Mouse (Mus musculus) ES-Bruce4 (cell line): ENCODE data around the gene Nrip2. TPM values are rescaled to one million over a fixed set of nuclear protein-coding genes. Genes with fewer than 3 reads are reported as not detected.
A peak's percentile ranks its signal among the peaks of the same experiment; 100 is the strongest.

Experiments used
- H3K27ac ChIP-seq: 2 replicates; pipeline ENCODE4 v1.5.1; 2012; ENCODE audit warnings: low read length, inconsistent platforms; ENCODE audit not compliant: insufficient read depth
- H3K27me3 ChIP-seq: 2 replicates; pipeline ENCODE4 v1.6.1; 2012; ENCODE audit warnings: mild to moderate bottlenecking, low read length, inconsistent platforms; ENCODE audit not compliant: control insufficient read depth, poor library complexity, insufficient read depth, severe bottlenecking
- H3K36me3 ChIP-seq: 2 replicates; pipeline ENCODE4 v1.6.1; 2012; ENCODE audit warnings: inconsistent platforms, mild to moderate bottlenecking, low read length, moderate library complexity; ENCODE audit not compliant: control insufficient read depth, poor library complexity, insufficient read depth, severe bottlenecking
- H3K4me1 ChIP-seq: one replicate; pipeline ENCODE4 v1.8.1; 2011; ENCODE audit warnings: low read length; ENCODE audit not compliant: control insufficient read depth, insufficient read depth
- H3K4me3 ChIP-seq: 2 replicates; pipeline ENCODE4 v1.5.1; 2011; ENCODE audit warnings: low read depth, mild to moderate bottlenecking, low read length
- H3K9ac ChIP-seq: 2 replicates; pipeline ENCODE4 v1.6.1; 2012; ENCODE audit warnings: low read depth, mild to moderate bottlenecking, inconsistent platforms; ENCODE audit not compliant: poor library complexity, severe bottlenecking
- H3K9me3 ChIP-seq: replicated peaks from 2 replicates; pipeline ENCODE4 v1.6.1; 2012; ENCODE audit warnings: mild to moderate bottlenecking, low read length, inconsistent platforms; ENCODE audit not compliant: control insufficient read depth, poor library complexity, insufficient read depth, severe bottlenecking
- CTCF ChIP-seq: IDR thresholded peaks from one replicate; pipeline ENCODE4 v1.8.1; 2011; ENCODE audit warnings: low read depth, low read length
- EP300 ChIP-seq: IDR thresholded peaks from 2 replicates; pipeline ENCODE4 v1.6.1; 2011; ENCODE audit warnings: low read depth, low read length; ENCODE audit not compliant: insufficient read depth
- POLR2A ChIP-seq: IDR thresholded peaks from one replicate; pipeline ENCODE4 v1.8.1; 2011; ENCODE audit warnings: low read length; ENCODE audit not compliant: insufficient read depth
- polyA plus RNA-seq: library from polyadenylated mRNA; stranded (reverse); fragments of >200 nt; gene quantifications from 2 replicates; pipeline ENCODE4 v1.2.4, GENCODE M21; 2011; ENCODE audit warnings: low read depth; ENCODE audit not compliant: missing spikeins, insufficient read depth, insufficient read length

Gene Nrip2
- polyA plus RNA-seq, 1 experiment = not detected

DNA sequence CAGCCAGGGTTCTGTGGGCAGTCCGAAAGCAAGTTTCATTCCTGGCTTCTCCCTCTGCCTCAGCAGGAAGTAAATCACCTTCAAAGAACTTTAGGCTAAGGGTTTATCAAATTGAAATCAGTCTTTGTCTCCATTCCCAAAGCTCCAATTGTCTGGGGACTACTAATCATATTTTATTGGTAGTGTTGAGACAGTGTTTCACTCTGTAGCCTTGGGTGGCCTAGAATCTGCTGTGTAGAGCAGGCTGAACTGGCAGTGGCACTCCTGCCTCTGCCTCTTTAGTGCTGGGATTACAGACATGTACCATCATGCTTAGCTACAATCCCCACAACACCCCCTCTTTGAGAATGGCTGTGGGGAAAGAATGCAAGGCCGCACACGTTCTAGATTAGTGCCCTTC is 22.4 kb downstream of the Nrip2 start:
- no peak overlapping the region for H3K4me3 ChIP-seq
- H3K9me3 ChIP-seq = no peaks in the 10 kb centered on the region
- no peaks in the 10 kb centered on the region for H3K4me1 ChIP-seq
- no peaks in the 10 kb centered on the region for H3K27me3 ChIP-seq
- no peaks in the 10 kb centered on the region for H3K36me3 ChIP-seq
- no peak overlapping the region for H3K27ac ChIP-seq
- H3K9ac ChIP-seq = no peak overlapping the region
- TF ChIP-seq EP300 (no peak), CTCF (no peak), POLR2A (no peak)

DNA sequence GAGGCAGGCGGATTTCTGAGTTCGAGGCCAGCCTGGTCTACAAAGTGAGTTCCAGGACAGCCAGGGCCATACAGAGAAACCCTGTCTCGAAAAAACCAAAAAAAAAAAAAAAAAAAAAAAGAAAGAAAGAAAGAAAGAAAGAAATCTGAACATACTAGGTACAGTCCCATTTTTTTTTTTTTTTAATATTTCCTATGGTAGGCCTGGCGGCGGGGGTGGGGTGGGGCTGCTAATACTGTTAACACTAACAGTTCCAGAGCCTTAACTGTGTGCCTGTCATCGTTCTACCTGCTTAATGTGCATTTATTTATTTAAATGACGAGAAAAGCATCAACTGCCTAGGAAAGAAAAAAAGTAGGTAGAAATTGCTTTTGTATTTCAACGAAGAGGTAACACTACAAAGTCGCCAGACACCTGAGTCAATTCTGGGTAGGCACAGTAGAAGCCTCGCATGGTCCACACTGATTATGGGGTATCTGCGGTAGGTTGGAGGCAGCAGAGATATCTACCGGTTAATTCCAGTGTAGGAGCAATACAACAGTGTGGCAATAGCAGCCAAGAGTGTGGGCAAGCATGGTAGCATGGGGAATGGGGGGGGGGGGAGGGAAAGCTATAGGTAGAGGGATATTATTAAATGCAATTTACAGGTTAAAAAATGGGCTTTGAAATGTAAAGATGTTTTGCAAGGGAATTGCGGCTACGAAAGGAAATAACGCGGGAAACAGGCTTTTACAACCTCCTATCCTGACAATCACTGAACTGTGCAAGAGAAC is 24.6 kb downstream of the Nrip2 start:
- TF ChIP-seq POLR2A = no peak
- TF ChIP-seq CTCF = no peak
- TF ChIP-seq EP300 = no peak
- no peaks in the 10 kb centered on the region for H3K9me3 ChIP-seq
- peak overlapping the region; percentile 67 for H3K4me3 ChIP-seq
- no peaks in the 10 kb centered on the region for H3K27me3 ChIP-seq
- H3K4me1 ChIP-seq = no peaks in the 10 kb centered on the region
- peaks cover 7% of the 10 kb centered on the region for H3K36me3 ChIP-seq
- peak overlapping the region; percentile 42 for H3K9ac ChIP-seq
- H3K27ac ChIP-seq = no peak overlapping the region

DNA sequence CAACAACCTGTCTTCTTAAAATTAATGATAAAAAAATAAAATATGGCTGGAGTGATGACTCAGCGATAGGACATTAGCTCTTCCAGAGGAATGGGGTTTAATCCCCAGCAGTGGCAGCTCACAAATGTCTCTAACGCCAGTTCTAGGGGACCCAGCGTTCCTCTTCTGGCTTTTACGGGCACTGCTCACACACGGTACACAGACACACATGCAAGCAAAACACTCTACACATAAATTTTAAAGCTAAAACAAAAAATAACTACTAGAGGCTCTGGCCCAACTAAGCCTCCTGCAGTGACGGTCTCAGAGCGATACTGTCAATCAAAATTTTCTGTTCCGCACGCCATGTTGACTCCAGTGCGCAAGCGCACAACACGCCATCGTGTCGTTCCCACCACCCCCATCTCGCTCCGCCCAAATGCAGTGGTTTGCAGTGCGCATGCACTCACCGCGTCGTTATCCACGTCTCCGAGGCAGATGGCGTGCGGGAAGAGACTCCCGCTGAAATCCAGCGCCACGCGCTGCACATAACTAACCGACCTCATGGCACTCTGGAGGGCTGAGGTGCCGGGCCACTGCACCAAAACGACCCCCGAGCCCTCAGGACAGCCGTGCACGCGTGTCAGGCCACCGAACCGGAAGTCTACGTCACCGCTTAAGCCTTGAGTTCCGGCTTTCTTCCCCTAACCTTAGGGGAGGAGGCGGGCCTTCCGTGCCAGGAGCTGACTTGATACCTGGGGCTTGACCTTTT is 25.3 kb downstream of the Nrip2 start, which contains the start of gene Itfg2:
Itfg2 (minus strand) TSS at position 663 of the 751 bp plus-strand sequence.
- H3K4me1 ChIP-seq = no peaks in the 10 kb centered on the region
- H3K36me3 ChIP-seq = peaks cover 14% of the 10 kb centered on the region
- H3K27ac ChIP-seq = peak within 1 kb of the TSS; percentile 78
- H3K4me3 ChIP-seq = peak within 1 kb of the TSS; percentile 67
- H3K9me3 ChIP-seq = no peaks in the 10 kb centered on the region
- no peaks in the 10 kb centered on the region for H3K27me3 ChIP-seq
- TF ChIP-seq EP300 = no peak
- no peak for TF ChIP-seq POLR2A
- TF ChIP-seq CTCF = no peak
- peak within 1 kb of the TSS; percentile 42 for H3K9ac ChIP-seq

DNA sequence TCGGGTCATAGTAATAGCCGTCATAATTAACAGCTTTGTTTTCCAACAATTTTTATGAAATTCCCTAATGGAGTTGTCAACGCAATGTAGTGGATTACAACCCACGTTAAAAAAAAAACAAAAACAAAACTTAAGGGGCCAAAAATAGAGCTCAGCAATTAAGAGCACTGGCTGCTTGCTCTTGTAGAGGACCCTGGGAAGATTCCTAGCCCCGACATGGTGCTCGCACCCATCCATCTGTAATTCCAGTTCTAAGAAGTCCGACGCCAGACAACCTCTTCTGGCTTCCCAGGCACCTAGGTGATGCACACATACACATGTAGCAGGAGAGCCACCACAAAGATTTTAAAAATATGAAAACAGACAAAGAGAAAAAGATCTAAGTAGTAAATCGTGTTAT is 25.9 kb downstream of the Nrip2 start:
- peak overlapping the region; percentile 42 for H3K9ac ChIP-seq
- TF ChIP-seq EP300 (no peak), CTCF (no peak), POLR2A (no peak)

DNA sequence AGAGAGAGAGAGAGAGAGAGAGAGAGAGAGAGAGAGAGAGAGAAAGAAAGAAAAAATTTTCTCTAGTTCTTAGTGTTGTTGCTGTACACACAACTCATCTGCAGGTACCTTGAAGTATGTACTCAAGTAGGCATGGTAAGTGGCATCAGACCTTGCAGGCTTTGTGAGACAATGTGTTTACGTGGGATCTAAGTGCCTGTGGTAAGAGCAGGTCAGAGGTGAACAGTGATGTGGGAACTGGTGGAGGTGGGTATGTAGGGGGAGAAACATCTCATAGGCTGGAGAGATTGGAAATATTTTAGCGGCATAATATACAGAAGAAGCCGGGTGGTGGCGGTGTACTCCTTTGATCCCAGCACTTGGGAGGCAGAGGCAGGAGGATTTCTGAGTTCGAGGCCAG is 28.5 kb downstream of the Nrip2 start:
- H3K4me3 ChIP-seq = no peak overlapping the region
- no peak overlapping the region for H3K9ac ChIP-seq
- H3K27ac ChIP-seq = no peak overlapping the region
- TF ChIP-seq POLR2A (no peak), EP300 (no peak), CTCF (no peak)
- peaks cover 38% of the 10 kb centered on the region for H3K36me3 ChIP-seq
- H3K27me3 ChIP-seq = no peaks in the 10 kb centered on the region
- H3K9me3 ChIP-seq = no peaks in the 10 kb centered on the region
- H3K4me1 ChIP-seq = peaks cover 4% of the 10 kb centered on the region

More for the DNA sequence above, 25.9 kb downstream of the Nrip2 start:
- Histone ChIP-seq H3K27me3 (no peaks in the 10 kb centered on the region), H3K9me3 (no peaks in the 10 kb centered on the region), H3K4me3 (no peak overlapping the region), H3K4me1 (no peaks in the 10 kb centered on the region), H3K27ac (peak overlapping the region; percentile 58), H3K36me3 (peaks cover 16% of the 10 kb centered on the region)
